Mouse (Mus musculus) CD4-positive, CD25-positive, alpha-beta regulatory T cell, adult 4 months (primary cell): ENCODE data around the gene Nfkbie. TPM values are rescaled to one million over a fixed set of nuclear protein-coding genes. Genes with fewer than 3 reads are reported as not detected.
A peak's percentile ranks its signal among the peaks of the same experiment; 100 is the strongest.

Source experiments
- ATAC-seq: one replicate; pipeline ENCODE4 v1.8.0; 2017
- polyA plus RNA-seq, 2 experiments: library from polyadenylated mRNA; unstranded; fragments of 100-300 nt; shearing (Covaris generic); gene quantifications; one replicate each; pipeline ENCODE4 v1.2.1; 2017

The Nfkbie gene
- 10 to 100 TPM; 33.1 to 48.1 TPM for polyA plus RNA-seq

DNA sequence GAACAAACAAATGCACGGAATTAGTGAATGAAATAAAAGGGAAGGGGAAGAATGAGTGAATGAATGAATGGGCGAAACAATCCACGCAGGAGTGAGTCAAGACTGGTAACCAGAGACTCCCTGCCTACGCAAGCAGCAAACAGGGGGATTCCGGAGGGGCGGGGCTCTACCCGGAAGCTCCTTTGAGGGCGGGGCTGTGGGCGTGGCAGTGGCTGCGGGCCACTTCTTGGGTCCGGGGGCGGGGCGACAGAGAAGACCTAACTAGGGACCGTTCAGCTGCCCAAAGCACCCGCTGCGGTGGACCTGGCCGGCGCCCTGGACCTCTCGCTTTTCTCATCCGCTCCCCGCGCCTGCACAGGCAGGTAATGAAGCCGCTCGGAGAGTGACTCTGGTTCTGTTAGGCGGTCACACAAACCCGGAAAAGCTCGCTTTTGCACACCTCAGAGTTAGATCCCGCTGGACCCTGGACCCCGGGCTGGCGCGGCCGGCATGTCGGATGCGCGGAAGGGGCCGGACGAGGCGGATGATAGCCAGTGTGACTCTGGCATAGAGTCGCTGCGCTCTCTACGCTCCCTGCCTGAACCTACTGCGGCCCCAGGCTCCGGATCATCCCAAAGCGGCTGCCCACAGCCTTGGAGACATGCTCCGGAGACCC is at the start of gene Nfkbie:
Gene Nfkbie (plus strand): TSS at position 252 of the 655 bp plus-strand sequence.
- peak; percentile 61 for ATAC-seq

DNA sequence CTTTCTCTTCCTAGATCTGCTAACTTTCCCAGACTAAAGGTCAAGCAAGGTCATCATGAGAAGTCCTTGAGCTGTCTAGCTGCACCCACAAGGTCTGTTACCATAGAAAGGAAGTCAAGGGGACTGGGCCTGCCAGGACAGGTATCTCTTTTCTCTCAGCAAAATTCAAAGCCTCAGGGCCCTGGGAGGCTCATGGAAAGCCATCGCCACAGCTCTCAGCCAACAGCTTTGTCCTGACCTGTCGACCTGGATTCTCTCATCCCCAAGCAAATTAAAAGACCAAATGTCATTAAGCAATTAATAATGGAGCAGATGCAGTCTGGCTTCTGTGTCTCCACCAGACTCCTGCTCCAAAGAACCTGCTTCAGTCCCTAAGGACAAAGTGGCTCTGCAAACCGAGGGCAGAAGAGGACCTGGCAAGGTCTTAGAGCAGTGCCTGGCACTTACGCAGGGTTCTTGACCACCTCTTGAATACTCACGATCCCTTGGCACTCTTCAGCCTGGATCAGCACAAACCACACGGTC is 49.5 kb upstream of the Nfkbie start:
- ATAC-seq: no peak

DNA sequence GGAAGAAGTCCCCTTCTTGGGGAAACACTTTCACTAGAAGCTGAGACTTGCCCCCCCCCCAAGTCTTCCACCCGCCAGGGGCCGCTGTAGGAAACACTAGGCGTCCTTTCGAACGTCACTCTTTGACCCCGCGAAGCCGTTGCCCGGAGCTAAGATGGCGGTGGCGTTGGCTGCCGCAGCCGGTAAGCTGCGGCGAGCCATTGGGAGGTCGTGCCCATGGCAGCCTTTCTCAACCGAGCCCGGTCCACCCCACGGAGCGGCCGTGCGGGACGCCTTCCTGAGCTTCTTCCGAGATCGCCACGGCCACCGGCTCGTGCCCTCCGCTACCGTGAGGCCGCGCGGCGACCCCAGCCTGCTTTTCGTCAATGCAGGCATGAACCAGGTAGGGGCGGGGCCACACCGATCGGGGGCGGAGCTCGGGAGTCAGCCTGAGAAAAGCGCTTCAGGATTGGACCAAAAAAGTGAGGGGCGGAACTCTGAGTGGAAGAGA is 48.8 kb upstream of the Nfkbie start, which contains the start of gene Aars2:
Gene Aars2 (plus strand): TSS at position 142 of the 490 bp plus-strand sequence.
- peak; percentile 97 for ATAC-seq

DNA sequence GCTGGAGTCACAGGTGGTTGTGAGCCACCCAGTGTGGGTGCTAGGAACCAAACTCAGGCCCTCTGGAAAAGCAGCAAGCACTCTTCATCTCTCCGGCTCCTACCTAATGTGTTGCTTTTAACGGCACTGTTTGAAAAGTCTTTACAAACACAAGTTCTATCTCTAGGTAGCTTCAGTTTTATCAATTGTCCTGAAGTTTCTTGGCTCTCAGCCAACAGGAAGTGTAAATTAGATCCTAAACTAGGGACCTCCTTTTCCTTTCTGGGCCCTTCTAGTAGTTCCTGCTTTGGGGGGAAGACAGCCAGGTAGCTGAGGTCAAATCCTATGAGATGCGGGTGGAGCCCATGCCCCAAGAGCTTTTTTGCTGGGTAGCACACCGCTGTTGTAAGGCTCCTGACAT is 44.6 kb upstream of the Nfkbie start:
- no peak for ATAC-seq

DNA sequence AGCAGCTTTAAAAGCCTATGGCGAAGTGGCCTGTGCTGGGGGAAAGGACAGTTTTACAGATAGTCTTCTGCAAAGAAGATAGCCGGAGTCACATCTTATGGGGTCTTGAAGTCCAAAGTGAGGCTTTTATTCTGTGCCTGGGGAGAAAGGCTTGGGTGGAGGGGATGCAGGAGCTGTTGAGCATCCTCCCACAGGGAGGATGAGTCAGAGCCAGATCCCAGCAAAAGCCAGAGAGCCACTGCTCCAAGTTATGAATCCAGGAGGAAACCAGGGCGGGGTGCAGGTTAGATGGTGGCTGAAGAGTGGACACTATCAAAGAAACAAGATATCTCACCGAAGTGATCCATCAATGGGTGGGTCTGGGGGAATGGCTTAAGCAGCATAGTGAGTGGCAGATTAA is 43.7 kb upstream of the Nfkbie start:
- no peak for ATAC-seq

GRCm38 (mm10) chr17:45515204-45515726 is 40.2 kb upstream of the Nfkbie start:
- ATAC-seq: no peak

- ATAC-seq: no peak
Observed at GRCm38 (mm10) chr17:45515806-45516205, 39.7 kb upstream of the Nfkbie start.

DNA sequence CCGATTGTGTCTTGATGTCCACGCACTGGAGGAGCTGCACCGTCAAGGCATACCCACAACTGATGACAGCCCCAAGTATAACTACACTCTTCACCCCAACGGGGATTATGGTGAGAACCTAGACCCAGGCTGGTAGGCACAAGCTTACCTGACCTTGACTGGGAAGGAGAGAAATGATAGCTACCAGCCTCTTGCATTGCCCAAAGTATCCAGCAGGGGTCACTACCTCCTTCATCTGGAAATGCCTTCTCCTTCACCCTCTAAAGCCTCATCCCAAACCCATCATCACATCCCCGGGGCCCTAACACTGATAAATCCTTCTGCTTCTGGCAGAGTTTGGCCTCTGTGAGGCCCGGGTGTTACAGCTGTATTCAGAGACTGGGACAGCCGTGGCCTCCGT is 39.0 kb upstream of the Nfkbie start:
- ATAC-seq: peak; percentile 67

GRCm38 (mm10) chr17:45517135-45517534 is 38.4 kb upstream of the Nfkbie start:
- ATAC-seq: no peak

DNA sequence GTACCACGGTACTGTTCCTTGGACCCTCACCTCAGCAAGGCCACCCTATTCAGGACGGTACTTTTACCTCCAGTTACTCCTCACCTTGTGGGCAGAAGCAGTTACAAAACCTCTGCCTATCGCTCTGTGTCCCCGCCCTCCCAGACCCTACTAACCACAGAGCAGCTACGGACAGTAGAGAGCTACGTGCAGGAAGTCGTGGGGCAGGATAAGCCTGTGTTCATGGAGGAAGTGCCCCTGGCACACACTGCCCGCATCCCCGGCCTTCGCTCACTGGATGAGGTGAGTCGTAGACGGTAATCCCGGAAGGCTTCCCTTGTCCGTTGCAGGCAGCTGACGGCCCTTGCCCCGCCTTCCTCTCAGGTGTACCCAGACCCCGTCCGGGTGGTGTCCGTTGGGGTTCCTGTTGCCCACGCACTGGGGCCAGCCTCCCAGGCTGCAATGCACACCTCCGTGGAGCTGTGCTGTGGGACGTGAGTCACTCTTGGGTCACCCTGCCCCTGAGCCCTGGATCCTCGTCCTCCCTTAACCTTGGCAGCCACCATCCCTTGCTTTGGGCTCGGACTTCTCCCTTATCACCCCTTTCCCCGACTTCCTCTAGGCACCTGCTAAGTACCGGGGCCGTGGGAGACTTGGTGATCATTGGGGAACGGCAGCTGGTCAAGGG is 37.8 kb upstream of the Nfkbie start:
- ATAC-seq: no peak

- ATAC-seq: no peak
Observed at GRCm38 (mm10) chr17:45518766-45519475, 36.6 kb upstream of the Nfkbie start.

GRCm38 (mm10) chr17:45520136-45520535 is 35.4 kb upstream of the Nfkbie start:
- ATAC-seq: no peak

DNA sequence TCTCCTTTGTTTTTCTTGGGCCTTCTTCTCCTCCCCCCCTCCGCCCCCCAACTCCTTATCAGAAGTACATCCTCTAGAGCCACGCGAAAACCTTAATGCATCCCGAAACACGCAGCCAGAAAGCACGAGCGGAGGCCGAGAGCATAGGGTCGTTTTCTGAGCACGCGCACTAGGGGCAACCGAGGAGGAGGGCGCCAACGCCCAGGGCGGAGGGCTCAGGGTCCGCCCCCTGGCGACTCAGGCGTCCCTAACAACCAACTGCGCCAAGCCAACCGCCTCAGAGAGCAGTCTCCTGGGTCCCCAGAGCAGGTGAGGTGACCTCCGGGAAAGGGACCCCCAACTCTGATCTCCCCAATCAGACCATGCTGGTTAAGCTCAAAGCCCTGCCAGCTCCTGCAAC is 32.2 kb upstream of the Nfkbie start, which contains the start of gene Tcte1:
Gene Tcte1 (plus strand): TSS at position 172 of the 400 bp plus-strand sequence.
- ATAC-seq: no peak

DNA sequence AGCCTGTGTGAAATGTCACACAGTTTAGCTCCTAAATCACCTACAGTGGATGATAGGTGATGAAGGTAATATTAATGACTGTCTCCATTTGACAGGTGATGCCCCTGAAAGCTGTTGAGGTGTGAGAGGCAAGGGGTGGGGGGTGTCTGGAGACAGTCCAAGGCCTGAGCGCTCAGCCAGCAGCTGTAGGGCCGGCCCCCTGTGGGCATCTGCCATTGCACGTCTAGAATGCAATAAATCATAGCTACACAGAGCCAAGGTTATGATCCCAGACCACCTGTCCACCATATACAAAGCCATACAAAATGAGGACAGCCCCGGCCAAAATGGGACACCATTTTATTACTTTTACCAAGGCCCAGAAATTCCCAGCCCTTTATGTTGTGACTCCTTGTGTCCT is 30.5 kb upstream of the Nfkbie start:
- no peak for ATAC-seq

GRCm38 (mm10) chr17:45526571-45526970 is 28.9 kb upstream of the Nfkbie start:
- ATAC-seq: no peak

GRCm38 (mm10) chr17:45530346-45530782 is 25.1 kb upstream of the Nfkbie start:
- no peak for ATAC-seq

DNA sequence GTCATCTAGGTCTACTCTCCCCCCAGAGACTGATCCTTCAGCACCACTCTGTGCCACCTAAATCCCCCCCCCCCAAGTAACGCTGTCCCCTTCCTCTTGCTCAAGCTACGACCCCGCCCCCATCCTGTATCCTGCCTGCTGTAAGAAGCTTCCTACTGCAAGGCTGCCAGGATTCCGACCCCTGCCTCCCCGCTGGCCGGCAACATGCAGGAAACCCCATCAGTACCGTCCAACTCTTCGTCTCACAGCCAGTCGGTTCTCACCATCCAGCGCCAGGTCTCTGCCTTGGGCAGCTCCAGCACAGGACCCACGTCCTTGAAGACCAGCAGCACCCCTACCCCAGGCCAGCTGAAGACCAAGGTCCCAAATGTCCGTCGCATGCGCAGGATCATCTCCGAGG is 22.6 kb upstream of the Nfkbie start:
- ATAC-seq: no peak

GRCm38 (mm10) chr17:45536264-45536663 is 19.2 kb upstream of the Nfkbie start:
- ATAC-seq: no peak

DNA sequence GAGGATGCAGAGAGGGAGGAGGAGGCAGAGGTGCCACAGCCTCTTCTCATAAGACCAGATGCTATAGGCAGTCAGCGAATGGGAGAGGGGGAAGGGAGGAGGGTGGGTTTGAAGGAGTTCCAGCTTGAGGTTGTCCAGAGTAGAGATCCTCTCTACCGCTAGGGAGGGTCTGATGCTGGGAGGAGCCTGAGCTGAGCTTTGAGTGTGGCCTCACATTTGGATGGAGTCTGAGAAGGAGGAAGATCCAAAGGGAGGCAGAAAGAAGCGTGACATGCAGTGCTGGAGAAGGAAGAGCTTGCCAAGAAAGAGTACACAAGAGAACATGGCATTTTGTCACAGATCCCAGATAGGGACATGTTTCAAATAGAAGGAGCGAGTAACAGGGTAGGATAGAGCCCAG is 17.1 kb upstream of the Nfkbie start:
- ATAC-seq: no peak

GRCm38 (mm10) chr17:45539664-45540063 is 15.8 kb upstream of the Nfkbie start:
- ATAC-seq: no peak

DNA sequence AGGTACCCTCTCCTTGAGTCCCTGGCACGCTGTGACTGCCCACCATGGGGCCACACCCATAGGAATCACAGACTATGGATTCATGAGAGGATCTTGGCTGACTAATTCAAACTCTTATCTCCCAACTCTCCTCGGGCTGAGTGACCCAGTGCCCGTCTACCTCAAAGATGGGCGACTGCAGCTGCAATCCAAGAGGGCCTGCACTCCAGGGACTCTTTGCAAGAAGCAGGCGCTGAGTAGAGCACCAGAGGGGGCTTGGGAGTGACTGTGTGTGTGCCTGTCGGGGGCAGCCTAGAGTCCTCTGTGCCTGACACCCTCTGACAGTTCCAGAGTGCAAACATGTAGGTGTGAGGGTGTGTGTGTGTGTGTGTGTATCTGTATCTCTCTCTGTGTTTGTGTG is 13.4 kb upstream of the Nfkbie start:
- no peak for ATAC-seq

DNA sequence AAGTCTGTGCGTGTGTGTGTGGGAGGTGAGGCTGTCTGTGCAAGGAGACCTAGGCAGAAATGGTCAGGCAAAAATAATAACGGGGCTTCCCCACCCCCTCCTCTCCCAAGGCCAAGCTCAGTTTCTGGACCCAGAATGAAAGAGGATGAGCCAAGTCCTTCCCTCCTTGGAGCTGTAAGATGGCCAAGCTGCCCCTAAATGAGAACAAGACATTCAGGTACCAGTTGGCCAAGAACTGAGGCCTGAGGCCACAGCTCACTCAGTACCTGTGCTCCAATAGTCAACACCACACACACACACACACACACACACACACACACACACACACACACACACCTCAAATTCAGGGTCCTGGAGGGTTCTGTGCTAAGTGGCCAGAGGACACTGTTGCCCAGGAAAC is 12.8 kb upstream of the Nfkbie start:
- no peak for ATAC-seq

DNA sequence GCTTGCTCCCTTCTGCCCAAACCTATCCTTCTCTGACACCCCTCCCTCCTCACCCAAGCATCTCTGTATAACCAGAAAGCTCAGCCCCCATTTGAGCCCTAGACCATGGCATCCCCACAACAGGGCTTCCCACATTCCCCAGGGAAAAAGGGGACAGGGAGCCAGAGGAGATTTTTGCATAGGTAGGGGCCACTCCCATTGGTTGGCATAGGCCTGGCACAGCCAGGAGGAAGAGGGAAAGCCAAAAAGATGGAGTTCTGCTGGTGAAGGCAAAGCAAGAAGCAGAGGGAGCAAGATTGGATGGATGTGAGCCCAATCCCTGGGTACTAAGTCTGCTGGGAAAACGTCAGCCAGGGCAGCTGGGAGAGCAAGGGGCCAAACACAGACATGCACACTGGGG is 12.4 kb upstream of the Nfkbie start:
- ATAC-seq: no peak
